Mouse (Mus musculus) frontal cortex, postnatal 25 days (tissue): ENCODE measurements at regions not wholly inside any gene's neighbourhood (a gene's known extent, or its start where the extent isn't known, plus 50 kb on each side); places are given as distances from the start of the nearest gene placed in this dataset.

Experiments
- DNase-seq, 2 experiments: peaks; one replicate each; pipeline ENCODE4 v3.0.0; 2022; ENCODE audit warnings: low spot score in 2 of 2

DNA sequence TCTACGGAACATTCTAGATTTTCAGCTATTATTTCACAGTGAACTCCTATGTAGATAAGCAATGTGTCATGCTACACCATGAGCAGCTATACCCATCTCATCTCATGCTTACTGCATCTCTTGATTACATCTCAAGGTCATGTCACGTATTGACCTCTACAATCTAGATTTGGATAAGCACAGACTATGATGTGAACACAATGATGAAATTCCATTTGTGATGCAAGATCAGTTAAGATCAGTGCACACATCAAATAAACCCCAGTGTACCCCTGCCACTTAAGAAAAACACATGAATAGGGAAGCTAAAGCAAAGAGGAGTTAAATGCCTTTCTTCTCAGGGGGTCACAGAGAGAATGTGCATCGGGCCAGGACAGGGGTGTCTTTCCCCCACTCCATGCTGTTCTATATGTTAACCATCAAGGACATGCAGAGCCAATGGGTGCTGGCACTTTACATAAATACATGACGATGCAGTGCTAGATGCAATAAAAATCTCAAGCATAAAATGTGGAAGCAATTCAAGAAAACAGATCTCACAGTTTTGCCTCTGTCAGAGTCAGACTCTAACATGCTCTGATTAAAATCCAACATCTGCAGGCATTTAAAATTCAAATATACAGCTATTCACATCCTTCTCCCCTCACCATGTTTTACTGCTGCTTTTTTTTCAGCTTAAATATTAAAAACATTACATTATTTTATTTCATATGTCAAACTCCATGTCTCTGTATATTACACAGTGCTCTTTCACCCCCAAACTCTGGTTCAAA is 157.1 kb upstream of the Gm15217 start:
- no peak for DNase-seq

DNA sequence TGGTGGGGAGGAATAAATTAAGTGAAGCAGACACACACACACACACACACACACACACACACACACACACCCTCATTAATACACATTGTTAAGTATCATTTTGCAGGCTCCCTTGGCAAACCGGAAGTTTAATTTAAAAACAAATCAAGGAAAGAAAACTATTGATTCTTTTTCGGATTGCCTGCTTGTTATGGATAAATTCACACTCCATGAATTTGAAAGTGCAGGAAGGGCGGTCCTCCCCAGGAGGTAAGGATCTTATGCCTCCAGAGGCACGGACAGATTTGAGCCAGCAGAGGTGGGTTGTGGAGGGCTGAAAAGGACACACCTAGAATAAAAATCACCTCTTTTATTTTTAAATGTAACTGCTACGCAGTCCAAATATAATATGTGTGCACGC is 156.2 kb upstream of the Gm15217 start:
- no peak for DNase-seq

DNA sequence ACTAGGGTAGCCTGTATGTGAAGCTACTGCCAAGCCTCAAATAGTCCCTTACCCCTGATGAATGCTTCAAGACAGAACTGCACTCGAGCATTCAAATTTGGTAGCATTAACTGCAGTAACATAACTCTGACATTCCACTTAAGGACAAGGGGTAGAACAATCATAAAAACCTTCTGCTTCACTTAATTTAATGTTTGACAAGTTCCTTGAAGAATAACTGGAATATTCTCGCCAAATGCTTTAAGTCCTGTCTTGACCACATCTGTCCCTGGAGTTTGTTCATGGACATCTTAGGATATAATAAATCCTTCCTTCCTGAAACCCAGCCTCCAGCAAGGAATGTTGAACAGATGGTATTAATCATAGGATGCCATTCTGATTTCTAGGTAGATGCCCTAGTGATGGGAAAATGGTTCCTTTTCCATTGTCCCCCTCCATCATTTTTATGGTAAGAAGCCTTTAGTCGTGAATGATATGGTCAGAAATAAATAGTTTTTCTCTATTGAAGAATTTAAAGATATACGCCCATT is 154.7 kb upstream of the Gm15217 start:
- no peak for DNase-seq

DNA sequence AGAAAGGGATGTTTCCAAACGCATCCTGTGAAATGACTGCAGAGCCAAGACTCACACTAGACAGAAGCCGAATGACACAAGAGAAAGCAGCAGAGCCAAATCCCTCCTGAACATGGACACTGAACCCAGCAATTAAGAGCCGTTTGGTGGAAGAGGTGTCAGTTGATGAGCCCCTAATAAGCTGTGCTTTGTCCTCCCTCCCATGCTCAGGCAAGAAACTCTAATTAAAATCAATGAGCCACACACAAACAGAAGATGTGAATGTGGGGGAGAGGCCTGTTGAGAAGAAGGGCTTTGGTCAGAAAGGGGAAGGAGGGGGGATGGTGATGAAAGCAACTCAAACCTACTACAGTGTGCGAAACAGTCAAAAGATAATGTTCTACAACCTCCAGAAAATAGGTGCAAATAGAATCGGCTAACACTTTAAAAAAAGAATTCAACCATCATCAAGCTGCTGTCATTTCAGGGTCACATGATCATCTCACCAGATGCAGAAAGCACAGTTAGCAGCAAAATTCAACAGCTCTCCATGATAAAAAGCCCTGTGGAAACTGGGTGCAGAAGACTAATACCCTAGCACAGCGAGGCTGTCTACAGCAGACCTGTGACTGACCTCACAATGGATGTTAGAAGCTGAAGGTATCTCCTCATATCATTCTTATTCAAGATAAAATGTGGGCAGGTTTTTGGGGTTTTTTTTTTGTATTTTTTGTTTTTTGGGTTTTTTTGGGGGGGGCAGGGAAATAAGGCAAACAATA is 153.2 kb upstream of the Gm15217 start:
- DNase-seq = no peak

DNA sequence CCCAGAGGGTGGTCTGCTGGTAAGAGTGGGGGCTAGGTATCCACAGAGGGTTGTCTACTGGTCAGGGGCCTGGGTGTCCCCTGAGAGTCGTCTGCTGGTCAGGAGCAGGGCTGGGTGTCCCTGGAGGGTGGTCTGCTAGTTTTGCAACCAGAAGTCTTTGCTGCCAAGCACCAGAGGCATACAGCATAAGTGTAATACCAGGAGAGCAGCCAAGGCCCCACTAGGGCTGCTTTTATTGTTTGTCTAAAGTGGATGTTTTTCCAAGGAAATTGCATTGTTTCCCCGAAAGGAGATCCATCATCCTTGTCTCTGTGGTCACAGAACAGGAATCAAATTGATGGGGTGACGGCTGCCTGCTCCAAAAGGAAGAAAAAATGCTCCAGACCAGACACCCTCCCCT is 145.2 kb upstream of the Gm15217 start:
- DNase-seq = no peak

DNA sequence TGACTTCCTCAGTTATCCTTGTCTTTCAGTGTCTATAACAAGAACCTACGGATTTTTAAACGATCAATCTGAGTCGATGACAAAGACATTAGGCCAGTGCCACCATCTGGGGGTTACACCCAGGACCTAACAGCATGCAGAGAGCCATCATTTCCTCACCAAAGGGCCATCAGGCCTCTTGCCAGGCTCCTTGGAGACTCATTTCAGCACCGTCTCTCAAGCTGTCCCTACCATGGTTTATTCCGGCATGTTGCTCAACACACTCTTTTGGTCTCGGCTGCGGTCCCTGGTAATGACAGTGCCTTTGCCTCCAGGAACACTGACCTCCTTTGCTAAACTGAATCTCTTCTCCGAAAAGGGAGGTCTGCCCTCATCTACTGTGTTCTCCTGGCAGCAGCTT is 144.4 kb upstream of the Gm15217 start:
- DNase-seq = no peak

DNA sequence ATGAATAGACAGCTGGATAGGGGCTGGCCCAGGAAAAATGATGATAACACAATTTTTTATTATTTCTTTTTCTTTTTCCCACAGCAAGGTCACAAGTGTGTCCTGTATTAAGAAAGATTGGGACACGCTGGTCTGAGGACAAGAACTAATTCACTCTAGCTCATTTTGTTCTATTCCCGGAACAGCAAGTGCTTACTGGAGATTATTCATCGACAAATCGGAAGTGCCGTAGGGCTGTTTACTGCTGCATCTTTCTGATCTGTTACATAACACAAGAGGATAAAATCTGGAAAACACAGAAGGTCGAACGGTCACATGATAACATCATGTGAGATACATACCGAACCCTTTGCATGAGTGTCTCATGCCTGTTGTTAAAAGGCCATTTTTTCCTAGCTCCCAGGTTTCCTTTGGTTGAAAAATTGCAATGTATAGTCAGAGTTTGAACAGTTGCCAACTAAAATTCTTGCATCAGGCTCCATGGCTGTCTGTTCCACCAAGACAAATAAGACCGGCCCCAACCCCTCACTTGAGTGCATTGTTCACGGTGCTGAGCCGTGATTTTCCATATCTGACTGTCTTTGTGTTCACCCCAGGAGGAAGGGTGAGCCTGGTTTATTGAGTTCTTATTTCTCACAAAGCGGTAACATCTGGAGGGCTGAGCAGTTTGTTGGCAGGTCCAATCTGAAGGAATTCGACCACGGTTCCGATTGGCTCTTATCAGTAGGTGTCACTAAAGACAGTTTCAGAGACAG is 139.0 kb upstream of the Gm15217 start:
- no peak for DNase-seq

DNA sequence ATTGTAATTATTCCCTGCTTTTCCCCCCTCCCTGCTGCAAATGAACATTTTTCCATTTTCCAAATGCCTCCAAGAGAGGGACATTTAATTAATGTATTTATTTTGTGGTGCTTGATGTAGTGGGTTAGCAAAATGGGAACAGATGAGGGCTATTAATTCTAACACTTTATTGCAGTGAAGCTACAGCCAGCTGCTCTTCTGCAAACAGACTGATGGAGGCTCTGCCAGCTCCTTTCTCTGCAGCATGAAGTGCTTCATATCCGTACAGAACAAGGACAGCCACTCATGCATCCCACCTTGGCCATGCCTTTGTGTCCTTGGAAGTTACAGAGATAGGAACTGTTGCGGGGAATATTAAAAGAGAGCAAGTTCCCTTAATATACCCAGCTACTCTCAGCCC is 138.3 kb upstream of the Gm15217 start:
- no peak for DNase-seq

DNA sequence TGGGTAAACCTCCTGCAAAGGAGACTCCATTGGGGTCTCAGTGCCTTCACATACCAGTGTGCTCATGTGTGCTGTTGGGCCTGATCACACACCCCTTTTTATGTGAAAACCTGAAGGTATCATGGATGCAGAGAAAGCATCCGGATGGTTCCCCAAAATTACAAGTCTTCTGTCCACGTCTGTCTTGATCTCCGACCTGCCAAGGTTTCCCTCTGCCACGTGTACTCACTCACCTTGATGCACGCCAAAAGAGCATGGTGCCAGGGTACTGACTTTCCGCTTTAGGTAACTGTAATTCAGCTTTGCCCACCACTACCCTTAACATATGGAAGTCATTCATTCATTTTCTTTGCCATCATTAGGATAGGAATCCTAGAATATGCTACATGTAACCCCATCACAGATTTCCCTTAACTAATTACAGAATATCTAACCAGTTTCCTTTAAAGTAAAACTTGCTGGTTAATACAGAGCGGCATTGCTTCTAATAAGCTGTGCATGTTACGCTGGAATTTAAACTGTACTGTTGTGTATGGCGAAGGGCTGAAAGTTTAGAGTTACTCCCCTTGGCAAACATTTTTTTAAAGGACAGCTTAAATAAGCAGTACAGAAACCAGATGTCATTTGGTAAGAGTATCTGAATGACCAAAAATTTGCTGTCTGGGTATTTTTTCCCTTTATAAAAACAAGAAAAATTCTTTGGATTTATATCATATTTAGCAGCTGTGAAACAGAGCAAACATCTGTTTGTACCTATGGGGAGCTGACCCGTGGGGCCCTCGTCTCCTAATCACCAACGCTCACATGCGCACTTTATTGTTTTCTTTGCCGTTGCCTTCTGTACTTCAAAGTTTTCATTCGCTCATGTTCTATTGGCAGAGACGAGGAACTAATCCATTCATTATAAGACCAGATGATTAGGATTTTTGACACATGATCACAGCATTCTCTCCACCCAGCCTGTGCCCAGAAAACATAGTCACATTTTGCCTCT is 131.4 kb upstream of the Gm15217 start:
- no peak for DNase-seq

DNA sequence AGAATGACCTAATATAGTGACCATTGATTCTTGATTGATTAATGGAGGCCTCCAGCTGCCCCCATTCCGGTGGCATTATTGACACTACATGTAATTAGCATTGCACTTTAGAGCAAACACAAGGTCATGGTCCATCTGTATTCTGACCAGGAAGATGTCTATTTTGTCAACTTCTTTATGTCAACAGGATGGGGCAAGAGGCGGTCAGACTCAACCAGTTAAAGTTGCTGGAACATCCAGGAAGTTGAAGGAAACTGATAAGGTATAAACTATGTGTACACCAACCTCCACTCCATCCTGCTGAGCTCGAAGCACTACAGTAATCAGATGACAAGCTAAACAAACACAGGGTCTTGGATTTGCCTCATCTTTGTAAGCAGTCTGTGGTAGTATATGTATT is 130.1 kb upstream of the Gm15217 start:
- no peak for DNase-seq

DNA sequence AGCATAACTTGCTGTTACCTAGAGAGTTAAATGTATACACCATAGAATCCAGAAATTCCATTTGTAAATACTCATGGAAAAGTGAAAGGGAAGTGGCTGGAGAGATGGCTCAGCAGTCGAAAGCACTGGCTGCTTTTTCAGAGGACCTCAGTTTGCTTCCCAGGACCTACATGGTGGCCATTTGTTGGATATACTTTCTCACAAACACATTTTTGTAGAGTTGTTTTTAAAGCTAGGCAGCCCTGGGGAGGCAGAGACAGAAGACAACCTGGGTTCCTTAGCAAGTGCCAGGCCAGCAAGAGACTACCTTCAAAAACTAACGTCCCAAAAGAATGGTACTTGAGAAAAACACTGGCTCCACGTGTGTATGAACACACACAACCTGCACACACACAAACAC is 124.0 kb upstream of the Gm15217 start:
- DNase-seq = no peak

DNA sequence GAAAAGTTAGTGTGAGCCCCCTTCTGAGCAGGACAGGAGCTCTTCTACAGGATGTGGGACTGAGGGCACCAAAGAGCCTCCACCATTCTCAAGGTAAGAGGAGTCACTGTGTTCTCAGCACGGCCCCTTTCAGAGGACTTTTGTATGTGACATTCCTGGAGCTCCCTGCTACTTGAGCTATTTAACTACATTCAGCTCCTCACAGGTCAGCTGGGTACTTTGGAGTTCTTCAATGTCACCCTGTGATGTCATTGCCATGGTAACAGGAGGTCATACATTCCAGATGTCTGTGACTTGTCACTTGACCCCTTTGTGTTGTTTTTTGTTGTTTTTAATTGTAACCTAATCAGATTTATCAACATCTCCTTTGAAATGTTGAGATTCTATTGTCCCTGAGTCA is 122.9 kb upstream of the Gm15217 start:
- no peak for DNase-seq

DNA sequence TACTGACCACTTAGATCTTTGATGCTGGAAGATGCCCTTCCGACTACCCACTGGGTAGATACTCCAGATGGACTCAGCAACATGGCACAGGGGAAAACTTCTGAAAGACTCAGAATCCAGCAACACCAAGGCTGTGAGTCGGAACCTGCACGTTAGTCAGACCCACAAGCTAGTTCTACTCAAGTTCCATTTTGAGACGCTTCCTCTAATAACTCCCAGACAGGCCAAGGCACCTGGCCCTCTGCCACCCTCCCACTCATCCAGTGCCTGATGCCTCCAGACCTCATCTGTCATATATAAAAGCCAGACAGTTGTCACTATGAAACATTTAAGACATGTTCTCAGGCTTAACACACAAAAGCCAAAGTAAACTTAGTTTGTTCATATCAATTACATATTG is 121.9 kb upstream of the Gm15217 start:
- DNase-seq = no peak

DNA sequence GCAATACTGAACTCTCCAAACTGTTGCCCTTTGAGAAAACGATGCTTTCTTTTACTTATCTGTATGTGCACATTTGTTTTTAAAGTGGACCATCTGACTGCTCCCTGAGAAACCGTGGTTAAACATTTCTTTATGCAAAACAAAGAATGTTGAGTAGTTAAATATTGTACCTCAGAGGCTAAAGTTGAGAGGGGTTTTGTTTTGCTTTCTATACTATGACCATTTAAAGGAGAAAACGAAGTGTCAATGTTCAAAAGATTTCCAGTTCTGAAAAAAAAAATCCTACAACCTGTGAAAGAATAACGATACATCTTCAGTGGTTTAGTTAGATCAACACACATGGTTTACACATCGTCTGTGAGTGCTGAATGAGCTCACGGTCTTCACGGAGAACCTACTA is 120.7 kb upstream of the Gm15217 start:
- no peak for DNase-seq

DNA sequence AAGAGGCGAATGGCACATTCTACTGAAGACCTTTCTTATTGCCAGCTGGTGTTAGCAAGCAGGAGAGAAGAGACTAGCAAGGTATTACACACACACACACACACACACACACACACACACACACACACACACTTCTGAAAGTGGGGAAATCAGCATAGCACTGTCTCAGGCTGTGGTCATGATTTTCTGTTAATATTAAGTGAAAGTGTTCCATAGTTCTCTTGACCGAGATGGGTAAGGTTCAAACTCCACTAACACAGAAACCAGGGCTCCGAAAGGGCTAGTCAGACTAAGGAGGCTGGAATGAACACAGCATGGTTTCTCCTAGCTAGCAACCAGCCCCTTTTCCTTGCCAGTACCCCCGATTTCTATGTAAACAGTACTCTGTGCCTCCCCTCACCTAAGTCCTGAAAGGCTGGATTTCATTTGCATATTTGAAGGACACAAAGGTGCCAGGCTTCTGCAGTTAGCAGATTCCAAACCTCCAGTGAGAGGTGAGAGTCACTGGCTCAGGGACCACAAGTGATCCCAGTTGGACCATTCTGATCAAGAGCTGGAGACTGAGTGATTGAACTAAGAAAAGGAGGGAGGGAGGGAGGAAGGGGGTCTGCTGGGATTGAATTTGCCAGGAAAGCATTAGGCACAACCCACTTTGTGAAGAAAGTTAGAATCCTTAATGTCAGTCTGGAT is 118.8 kb upstream of the Gm15217 start:
- DNase-seq = no peak

DNA sequence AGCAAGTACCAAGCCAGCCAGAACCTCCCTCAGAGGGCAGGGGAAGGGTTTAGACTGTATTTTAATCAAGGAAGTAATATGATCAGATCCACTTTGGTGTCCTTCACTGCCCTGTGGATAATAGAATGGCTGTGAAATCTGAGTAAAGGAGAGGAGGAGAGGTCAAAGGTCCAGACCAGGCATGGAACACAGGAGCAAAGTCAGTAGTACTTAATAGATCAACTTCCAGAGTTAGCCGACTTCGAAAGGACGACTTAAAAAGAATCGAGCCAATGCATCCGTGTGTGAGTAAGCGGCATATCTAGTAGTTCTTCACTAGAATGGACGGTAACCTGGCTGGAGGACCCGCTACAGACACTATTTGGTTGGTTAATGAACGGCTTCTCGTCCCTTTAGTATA is 103.8 kb upstream of the Gm15217 start:
- no peak for DNase-seq

DNA sequence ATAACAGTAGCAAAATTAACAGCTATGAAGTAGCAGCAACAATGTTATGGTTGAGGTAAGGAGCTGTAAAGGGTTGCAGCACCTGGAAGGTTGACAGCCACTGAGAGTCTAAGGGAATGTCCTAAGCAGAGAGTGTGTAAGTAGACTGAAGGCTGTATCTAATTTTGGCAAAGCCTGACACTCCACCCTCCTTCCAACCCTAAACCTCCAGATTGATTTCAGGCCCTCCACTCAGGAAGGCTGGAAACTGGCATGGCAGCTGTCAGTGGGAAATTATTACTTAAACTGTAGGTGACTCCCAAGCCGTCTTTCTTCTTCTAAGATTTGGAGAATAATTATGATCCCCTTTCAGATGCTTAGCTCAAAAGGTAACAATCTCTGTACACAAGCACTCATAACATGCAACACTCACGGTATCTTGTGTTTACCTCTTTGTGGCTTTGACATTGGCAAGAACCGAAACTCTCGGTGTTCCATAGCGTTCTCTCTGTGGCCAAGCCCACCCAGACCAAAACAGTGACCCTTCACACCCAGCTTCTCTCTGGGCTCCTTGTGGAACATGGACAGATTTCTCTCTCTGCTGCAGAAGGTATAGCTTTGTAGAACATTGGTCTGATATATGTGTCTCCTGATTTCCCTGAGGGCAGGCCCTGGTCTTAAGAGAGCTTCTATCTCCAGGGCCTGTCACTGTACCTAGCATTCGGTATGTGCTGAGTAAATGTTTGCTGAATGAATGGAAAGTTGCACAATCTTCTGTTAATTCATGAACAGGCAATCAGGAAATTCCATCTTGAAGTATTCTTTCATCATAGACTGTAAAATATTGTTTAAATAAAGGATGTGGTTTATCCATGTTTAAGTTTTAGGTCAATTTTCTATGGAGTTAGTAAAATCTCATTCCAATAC is 102.0 kb upstream of the Gm15217 start:
- DNase-seq = no peak

DNA sequence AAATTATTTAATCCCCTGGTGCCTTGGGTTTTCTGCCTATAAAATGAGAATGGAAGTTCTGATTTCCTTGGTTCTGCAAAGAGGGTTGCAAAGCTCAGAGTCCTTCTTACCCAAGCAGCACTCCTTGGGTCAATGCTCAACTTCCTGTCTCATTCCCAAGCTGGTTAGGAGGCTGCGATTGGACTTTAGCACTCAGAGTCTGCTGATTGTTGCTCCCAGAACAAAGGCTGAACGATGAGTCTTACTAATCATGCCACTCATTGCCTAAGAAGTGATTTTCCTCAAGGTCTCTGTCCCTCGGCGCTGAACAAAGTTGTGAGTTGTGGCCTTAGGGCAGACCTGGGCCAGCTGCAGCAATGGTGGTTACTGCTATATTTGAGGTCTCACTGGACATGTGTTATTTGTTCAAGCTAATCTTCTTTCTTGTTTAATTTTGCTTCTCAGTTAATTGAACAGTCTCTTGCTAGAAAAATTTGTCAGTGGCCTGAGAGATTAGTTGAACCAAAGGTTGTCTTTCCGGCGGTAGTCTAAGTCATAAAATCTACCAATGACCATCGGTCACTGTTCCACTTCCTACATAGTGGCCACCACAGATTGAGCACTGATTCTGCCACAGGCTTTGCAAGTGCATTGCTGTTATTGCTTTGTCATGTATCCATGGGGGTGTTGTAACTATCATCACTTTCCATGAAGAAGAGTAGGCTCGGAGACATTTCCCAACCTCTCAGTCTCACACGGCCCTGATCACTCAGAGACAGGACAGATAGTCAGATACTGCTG is 101.2 kb upstream of the Gm15217 start:
- no peak for DNase-seq

DNA sequence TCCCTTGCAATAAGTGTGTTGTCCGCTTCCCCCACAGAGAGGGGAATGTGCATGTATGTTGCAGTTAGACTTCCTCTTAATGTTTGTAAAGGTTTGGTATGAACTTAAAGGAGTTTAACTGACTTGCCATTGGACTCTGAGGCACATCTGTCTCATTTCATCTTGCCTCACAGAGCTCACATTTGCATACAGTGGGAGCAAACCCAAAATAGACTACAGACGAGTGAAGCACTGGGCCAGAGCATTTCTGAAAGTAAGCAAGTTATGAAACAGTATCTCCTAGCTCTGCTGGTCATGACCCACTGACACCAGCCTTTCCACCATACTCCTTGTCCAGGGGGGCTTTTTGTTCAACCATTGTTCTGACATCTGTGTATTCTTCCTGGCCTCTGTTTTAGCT is 86.8 kb upstream of the Gm15217 start:
- DNase-seq = no peak
